Mouse (Mus musculus): ENCODE data around the gene Adgrl1.
"Not testable (repeated sequence)": the region's sequence is repeated elsewhere in the genome, so short reads cannot be mapped to it uniquely, and the experiment has no call there.

The Adgrl1 gene

GRCm38 (mm10) chr8:83954749-83955105 lies 54.8 kb downstream of the Adgrl1 start:
- no peak for DNase-seq (ENCODE audit: low read depth, low spot score)

DNA sequence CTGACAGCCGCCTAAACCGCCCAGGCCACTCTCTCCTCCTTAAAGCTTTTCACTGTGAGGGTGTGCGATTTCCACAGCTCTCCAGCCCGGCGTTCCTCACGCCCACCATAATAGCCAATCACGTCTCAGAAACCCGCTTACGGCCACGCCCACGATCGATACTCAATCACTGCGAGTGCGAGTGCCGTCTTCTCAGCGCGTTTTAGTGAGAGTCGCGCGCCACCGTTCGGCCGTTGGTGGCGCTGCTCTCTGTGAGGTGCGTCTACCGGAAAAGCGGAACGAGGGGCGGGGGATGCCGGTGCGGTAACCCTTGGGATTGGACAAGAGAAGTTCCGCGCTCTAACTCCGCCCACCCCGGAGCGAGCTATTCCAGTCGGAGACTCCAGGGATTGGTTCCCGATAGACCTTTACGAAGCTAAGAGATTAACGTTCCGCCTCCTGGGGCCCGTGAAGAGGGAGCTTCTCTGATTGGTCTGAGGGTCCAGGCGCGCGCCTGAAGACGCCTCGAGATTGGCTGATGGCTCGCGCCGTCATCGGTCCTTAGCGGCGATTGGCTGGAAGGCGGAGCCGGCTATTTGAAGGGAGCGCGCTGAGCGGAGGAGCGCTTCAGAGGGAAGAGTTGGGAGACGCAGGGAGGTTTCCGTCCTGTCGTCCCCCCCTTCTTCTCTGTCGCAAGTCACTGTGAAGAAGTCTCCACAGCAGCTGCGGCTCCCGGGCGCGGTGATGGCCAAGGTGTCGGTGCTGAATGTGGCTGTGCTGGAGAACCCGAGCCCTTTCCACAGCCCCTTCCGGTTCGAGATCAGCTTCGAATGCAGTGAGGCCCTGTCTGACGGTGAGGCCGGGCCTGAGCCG lies 55.4 kb downstream of the Adgrl1 start, which contains the start of the genes Gm10644 and Asf1b:
Gene Gm10644 (minus strand): TSS at position 100 of the 852 bp plus-strand sequence.
Gene Asf1b (plus strand): TSS at position 402 of the 852 bp plus-strand sequence.
- peak; percentile 99 for DNase-seq (ENCODE audit: low read depth, low spot score)

DNA sequence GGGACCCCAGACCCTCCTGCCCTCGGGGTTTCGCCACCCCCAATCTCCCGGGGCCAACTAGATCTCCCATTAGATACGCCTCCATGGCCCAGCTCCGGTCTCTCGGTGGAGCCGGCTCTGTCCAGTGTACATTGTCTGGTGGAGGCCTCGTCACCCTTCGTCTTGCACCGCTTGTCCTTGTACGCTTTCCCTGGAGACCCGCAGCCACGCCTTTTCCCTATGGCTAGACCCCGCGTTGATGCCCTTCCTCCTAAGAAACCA lies 56.0 kb downstream of the Adgrl1 start:
- no peak for DNase-seq (ENCODE audit: low read depth, low spot score)

DNA sequence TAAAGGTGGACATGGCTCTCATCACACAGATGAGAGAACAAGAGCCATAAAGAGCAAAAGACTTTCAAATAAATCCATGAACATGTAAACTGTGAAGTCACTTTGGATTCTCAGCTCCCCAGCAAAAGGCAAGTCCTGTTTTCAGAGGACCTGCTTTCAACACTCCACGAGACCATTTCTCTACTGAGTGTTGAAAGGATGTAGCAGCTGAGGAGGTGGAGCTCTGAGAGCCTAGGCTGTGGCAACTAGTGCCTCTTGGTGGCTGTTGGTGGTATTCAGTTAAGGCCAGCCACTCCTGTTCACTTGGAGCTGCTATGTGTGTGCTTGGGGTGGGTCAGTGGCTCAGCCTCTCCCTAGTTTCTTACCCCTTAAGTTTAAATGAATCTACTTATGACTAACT lies 56.9 kb downstream of the Adgrl1 start:
- DNase-seq (ENCODE audit: low read depth, low spot score): no peak

DNA sequence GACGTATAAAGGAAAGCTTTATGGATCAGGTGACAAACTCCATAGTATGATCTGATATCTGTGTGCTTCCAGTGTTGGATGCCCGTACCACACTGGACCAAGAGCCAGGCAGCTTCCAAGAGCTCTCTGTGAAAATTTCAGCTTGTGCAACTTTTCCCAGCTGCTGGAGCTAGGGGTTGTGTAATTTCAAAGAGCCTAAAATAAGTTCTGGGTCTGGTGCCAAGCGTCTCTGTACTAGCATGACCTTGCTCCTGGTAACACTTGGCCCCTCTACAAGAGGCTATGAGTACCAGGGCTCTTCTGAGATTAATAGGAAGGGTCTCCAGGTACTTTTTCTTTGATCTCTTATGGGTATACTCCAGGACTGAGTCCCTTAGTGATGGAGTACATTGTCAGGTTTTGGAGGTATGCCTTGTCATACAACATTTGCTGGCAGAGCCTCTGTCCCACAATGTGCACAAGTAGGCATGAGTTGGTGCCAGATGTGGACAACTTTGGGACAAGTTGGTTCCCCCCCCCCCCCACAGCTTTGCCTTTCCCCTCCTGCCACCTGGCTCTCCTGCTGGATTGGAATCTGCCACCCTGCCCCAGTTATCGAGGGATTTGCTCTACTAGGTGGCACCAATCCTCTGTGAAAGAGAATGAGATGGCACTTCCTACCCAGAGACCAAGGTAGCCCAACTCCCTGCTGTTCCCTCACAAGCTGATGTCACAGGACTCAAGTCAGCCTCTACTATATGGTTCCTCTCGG lies 64.3 kb downstream of the Adgrl1 start:
- no peak for DNase-seq (ENCODE audit: low read depth, low spot score)

DNA sequence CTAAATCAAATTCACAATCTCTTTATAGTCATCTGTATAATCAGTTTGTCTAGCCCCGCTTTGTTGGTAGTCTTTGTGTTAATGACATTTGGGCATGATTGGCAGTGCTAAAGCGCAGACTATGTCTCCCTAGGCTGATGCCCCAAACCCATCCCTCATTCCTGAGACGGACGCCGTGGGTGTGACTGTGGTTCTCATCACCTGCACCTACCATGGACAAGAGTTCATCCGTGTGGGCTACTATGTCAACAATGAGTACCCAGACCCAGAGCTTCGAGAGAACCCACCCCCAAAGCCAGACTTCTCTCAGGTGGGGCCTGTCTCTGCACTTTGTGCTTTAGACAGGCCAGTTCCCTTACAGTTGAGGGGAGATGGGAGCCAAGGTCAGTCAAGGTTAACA lies 67.8 kb downstream of the Adgrl1 start:
- no peak for DNase-seq (ENCODE audit: low read depth, low spot score)

DNA sequence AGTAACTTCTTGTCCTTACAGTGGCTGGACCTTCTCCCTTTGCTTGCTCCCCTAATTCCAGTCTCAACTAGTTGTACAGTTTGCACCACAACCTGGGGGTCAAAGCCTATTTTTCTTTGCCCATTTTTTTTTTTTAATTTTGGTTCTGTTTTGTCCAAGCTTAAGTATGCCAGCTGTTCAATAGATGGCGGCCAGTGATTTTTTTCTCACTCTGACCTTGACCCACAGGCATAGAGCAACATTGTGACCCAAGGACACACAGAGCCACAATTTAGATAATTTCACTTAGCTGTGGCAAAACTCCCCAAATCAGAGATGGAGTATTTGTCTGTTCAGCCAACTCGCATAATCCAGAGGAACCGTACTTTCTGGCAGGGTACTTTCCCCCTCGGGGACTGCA lies 71.2 kb downstream of the Adgrl1 start:
- DNase-seq (ENCODE audit: low read depth, low spot score): no peak

GRCm38 (mm10) chr8:83971661-83972060 lies 71.8 kb downstream of the Adgrl1 start:
- no peak for DNase-seq (ENCODE audit: low read depth, low spot score)

GRCm38 (mm10) chr8:83972150-83973120 lies 72.5 kb downstream of the Adgrl1 start, which contains the start of gene Prkaca:
Gene Prkaca, plus strand, starts transcription at chr8:83972993.
- DNase-seq (ENCODE audit: low read depth, low spot score): peak; percentile 95

- DNase-seq (ENCODE audit: low read depth, low spot score): no peak
Observed at GRCm38 (mm10) chr8:83973161-83974031, 73.5 kb downstream of the Adgrl1 start.

DNA sequence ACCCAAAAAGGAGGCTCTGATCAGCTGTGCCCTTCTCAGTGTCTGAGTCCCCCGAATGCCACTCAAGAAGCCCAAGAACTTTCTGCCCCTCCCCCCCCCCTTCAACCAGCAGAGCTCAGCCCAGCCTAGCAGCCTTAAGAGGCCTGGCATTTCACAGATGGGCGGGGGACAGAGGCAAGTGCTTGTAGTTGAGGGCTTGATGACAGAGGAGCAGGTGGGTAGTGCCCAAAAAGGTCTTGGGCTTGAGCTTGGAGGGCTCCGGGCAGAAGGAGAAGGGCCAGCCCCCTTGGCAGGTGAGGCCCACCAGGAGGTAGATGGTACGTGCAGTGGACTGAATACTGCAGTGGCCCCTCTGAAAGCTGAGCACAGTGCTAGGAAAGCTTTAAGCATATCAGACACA lies 74.6 kb downstream of the Adgrl1 start:
- no peak for DNase-seq (ENCODE audit: low read depth, low spot score)

DNA sequence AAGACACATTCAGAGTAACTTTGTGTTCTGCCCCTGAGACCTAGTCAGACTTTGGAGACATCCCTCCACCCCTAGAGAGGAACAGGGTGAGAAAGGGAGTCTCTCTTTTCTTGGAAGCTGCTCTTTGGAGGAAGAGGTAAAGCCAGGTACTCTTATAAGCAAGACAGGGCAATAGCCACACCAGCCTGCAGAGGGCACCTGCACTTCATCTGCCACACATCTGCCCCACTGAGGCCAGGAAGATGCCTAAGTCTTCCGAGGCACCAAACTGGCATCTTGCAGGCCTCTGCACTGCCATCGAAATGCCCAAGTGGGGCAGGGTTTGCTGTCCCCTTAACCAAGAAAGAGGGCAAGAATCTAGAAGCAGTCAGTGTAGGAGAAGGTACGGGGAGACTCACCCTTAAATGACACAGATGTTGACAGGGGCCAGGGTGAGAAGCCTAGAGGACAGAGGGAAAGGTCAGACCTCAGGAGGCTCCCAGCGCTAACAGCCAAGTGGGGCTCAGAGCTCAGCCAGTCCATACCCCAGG lies 76.3 kb downstream of the Adgrl1 start:
- DNase-seq (ENCODE audit: low read depth, low spot score): no peak

GRCm38 (mm10) chr8:83976779-83977350 lies 77.0 kb downstream of the Adgrl1 start:
- no peak for DNase-seq (ENCODE audit: low read depth, low spot score)

GRCm38 (mm10) chr8:83977646-83978045 lies 77.7 kb downstream of the Adgrl1 start:
- no peak for DNase-seq (ENCODE audit: low read depth, low spot score)

GRCm38 (mm10) chr8:83978200-83978599 lies 78.3 kb downstream of the Adgrl1 start:
- no peak for DNase-seq (ENCODE audit: low read depth, low spot score)

DNA sequence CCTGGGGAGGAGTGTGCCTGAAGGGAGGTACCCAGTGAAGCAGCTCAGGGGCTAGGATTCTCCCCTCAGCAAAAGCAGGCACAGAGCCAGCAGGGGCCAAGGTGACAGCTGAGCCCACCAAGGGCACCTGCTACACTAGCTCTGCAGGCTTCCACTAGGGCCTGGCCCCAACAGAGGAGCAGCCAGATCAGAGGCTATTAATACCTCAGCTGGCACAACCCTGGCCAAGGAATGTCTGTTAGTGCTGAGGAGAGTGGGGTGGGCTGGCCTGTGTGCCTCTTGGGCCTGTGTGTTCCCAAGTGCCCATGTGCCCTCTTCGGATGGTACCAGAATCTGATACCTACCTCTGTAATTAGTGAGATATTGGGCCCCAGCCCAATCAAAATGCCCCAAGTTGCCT lies 80.3 kb downstream of the Adgrl1 start:
- no peak for DNase-seq (ENCODE audit: low read depth, low spot score)

DNA sequence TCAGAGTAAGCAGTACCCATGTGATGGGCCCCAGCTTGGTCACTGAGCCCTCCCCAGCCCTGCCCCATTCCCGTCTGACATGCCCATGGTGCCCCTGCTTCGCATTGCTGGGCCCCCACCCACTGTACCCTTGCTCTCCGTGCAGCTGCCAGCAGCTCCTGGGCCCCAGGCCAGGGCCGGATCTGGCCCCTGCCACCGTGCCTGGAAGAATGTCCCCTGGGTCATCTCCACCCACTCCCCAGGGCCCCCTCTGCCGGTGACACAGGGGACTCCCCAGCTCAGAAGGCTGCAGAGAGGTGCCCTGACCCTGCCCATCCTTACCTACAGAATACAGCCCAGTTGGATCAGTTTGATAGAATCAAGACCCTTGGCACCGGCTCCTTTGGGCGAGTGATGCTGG lies 80.9 kb downstream of the Adgrl1 start:
- DNase-seq (ENCODE audit: low read depth, low spot score): no peak

GRCm38 (mm10) chr8:83981533-83981932 lies 81.6 kb downstream of the Adgrl1 start:
- DNase-seq (ENCODE audit: low read depth, low spot score): no peak

- no peak for DNase-seq (ENCODE audit: low read depth, low spot score)
Observed at GRCm38 (mm10) chr8:83982449-83982848, 82.5 kb downstream of the Adgrl1 start.

DNA sequence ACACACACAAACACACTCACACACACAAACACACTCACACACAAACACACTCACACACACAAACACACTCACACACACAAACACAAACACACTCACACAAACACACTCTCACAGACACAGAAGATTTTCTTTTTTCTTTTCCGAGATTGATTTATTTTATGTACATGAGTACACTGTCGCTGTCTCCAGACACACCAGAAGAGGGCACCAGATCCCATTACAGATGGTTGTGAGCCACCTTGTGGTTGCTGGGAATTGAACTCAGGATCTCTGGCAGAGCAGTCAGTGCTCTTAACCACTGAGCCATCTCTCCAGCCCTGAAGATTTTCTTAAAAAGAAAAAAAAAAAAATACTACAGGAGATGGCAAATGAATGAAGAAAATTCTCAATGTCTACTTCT lies 83.3 kb downstream of the Adgrl1 start:
- DNase-seq (ENCODE audit: low read depth, low spot score): not testable (repeated sequence)
